Mouse (Mus musculus): ENCODE measurements at regions not wholly inside any gene's neighbourhood (a gene's known extent, or its start where the extent isn't known, plus 50 kb on each side); places are given as distances from the start of the nearest gene placed in this dataset.

GRCm38 (mm10) chr3:83450662-83451061 is 315.5 kb upstream of the Sfrp2 start:
- no peak for TF ChIP-seq CTCF (IDR thresholded peaks at IDR 0.05; ENCODE audit: extremely low read depth, insufficient read depth, insufficient read length, insufficient replicate concordance)
- TF ChIP-seq POLR2A (IDR thresholded peaks at IDR 0.05; ENCODE audit: low read depth, low read length) = no peak

Measured in spleen, adult 2 months (tissue).